Mouse (Mus musculus): Measurements from ENCODE around the gene Krtap20-2. TPM values are rescaled to one million over a fixed set of nuclear protein-coding genes. Genes with fewer than 3 reads are reported as not detected.
"Not testable (repeated sequence)": the region's sequence is repeated elsewhere in the genome, so short reads cannot be mapped to it uniquely, and the experiment has no call there.

The Krtap20-2 gene
- polyA plus RNA-seq (2015; fragmentation: Nextera tagmentation; extraction: Ambion mirVana), result not detected in 2 replicates

DNA sequence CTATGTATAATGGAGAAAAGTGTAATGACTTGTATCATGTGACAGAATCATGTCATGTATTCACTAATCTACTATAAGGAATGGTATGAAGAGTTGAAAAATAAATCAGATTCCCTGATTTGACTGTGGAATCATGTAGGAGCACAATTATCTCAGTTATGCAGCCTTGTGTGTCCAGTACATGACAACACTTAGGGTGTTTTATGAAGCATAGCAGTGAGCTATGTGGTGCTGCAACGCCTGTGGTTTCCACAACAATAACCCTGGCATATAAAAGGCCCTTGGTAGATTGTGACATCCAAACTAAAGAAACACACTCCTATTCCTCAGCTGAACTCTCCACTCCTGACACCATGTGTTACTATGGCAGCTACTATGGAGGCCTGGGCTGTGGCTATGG, at the start of gene Krtap20-2:
Gene Krtap20-2, plus strand, starts transcription at position 301 of the 400 bp plus-strand sequence.
- Histone ChIP-seq H3K4me1 (no peaks in the 10 kb centered on the region), H3K27ac (no peak within 1 kb of the TSS), H3K27me3 (replicated peaks) (no peaks in the 10 kb centered on the region), H3K9me3 (no peaks in the 10 kb centered on the region), H3K4me3 (replicated peaks) (no peak within 1 kb of the TSS), H3K36me3 (no peaks in the 10 kb centered on the region), H3K9ac (no peak within 1 kb of the TSS), H3K4me2 (no peak within 1 kb of the TSS)
- ATAC-seq (ENCODE audit: insufficient read depth, low FRiP score, low read depth), result no peak
- 52% methylated on average over 1 of the region's 1 CpGs for WGBS

GRCm38 (mm10) chr16:89157652-89158051, 48.0 kb upstream of the Krtap20-2 start, which contains the start of gene Gm9789:
Gm9789 (plus strand) TSS chr16:89157952.
- Histone ChIP-seq H3K4me3 (replicated peaks) (no peak within 1 kb of the TSS), H3K27ac (no peak within 1 kb of the TSS), H3K9me3 (no peaks in the 10 kb centered on the region), H3K36me3 (no peaks in the 10 kb centered on the region), H3K9ac (no peak within 1 kb of the TSS), H3K4me2 (no peak within 1 kb of the TSS), H3K4me1 (no peaks in the 10 kb centered on the region), H3K27me3 (replicated peaks) (no peaks in the 10 kb centered on the region)
- 88% methylated on average over 4 of the region's 4 CpGs for WGBS
- no peak for ATAC-seq (ENCODE audit: insufficient read depth, low FRiP score, low read depth)

DNA sequence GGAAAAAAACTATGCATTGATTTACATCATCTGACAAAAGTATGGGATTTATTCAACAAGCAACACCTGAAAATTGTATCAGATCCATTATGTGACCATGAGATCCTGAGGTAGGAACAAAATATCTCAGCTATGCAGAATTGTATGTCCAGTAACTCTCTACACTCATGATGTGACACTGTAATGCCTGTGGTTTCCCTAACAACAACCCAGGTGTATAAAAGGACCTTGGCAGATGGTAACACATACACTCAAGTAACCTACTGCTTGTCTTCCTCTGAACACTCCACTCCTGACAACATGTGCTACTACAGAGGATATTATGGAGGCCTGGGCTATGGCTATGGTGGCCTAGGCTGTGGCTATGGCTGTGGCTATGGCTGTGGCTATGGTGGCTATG, 36.5 kb upstream of the Krtap20-2 start, which contains the start of gene Gm7735:
Gene Gm7735, plus strand, starts transcription at position 301 of the 400 bp plus-strand sequence.
- H3K4me1 ChIP-seq; H3K9me3 ChIP-seq; H3K4me2 ChIP-seq; H3K4me3 ChIP-seq (replicated peaks); H3K27me3 ChIP-seq (replicated peaks); H3K36me3 ChIP-seq; ATAC-seq (ENCODE audit: insufficient read depth, low FRiP score, low read depth); H3K9ac ChIP-seq; H3K27ac ChIP-seq: not testable (repeated sequence)

GRCm38 (mm10) chr16:89174435-89174834, 31.2 kb upstream of the Krtap20-2 start, which contains the start of gene 1110057P08Rik:
1110057P08Rik (plus strand) TSS chr16:89174735.
- WGBS, result 77% methylated on average over 2 of the region's 2 CpGs
- Histone ChIP-seq H3K4me3 (replicated peaks) (no peak within 1 kb of the TSS), H3K27ac (no peak within 1 kb of the TSS), H3K27me3 (replicated peaks) (no peaks in the 10 kb centered on the region), H3K4me2 (no peak within 1 kb of the TSS), H3K9me3 (no peaks in the 10 kb centered on the region), H3K9ac (no peak within 1 kb of the TSS), H3K4me1 (no peaks in the 10 kb centered on the region), H3K36me3 (no peaks in the 10 kb centered on the region)
- ATAC-seq (ENCODE audit: insufficient read depth, low FRiP score, low read depth), result no peak

- Histone ChIP-seq H3K4me1 (no peaks in the 10 kb centered on the region), H3K4me3 (replicated peaks) (no peak overlapping the region), H3K9ac (no peak overlapping the region), H3K36me3 (no peaks in the 10 kb centered on the region), H3K27me3 (replicated peaks) (no peaks in the 10 kb centered on the region), H3K27ac (no peak overlapping the region), H3K4me2 (no peak overlapping the region), H3K9me3 (no peaks in the 10 kb centered on the region)
- WGBS, result 69% methylated on average over 4 of the region's 4 CpGs
- no peak for ATAC-seq (ENCODE audit: insufficient read depth, low FRiP score, low read depth)
These were observed 17.0 kb upstream of the Krtap20-2 start for GRCm38 (mm10) chr16:89188621-89189020.

Other genes starting within 250 kb of the Krtap20-2 start
- gene Krtap16-3, start 243.0 kb upstream of the Krtap20-2 start, polyA plus RNA-seq (2015; fragmentation: Nextera tagmentation; extraction: Ambion mirVana), result not detected in 2 replicates
- gene Krtap22-2, start 195.1 kb upstream of the Krtap20-2 start, polyA plus RNA-seq (2015; fragmentation: Nextera tagmentation; extraction: Ambion mirVana), result not detected in 2 replicates
- gene Gm10229, start 190.6 kb upstream of the Krtap20-2 start, polyA plus RNA-seq (2015; fragmentation: Nextera tagmentation; extraction: Ambion mirVana), result not detected in 2 replicates
- gene Krtap6-1, start 174.2 kb upstream of the Krtap20-2 start, polyA plus RNA-seq (2015; fragmentation: Nextera tagmentation; extraction: Ambion mirVana), result not detected in 2 replicates
- gene Gm10228, start 164.4 kb upstream of the Krtap20-2 start, polyA plus RNA-seq (2015; fragmentation: Nextera tagmentation; extraction: Ambion mirVana), result not detected in 2 replicates
- gene Krtap6-5, start 158.0 kb upstream of the Krtap20-2 start, polyA plus RNA-seq (2015; fragmentation: Nextera tagmentation; extraction: Ambion mirVana), result not detected in 2 replicates
- not detected in 2 replicates for gene 1110025L11Rik, start 141.9 kb upstream of the Krtap20-2 start, polyA plus RNA-seq (2015; fragmentation: Nextera tagmentation; extraction: Ambion mirVana)
- not detected in 2 replicates for gene Krtap6-3, start 121.8 kb upstream of the Krtap20-2 start, polyA plus RNA-seq (2015; fragmentation: Nextera tagmentation; extraction: Ambion mirVana)
- not detected in 2 replicates for gene Gm6358, start 65.0 kb upstream of the Krtap20-2 start, polyA plus RNA-seq (2015; fragmentation: Nextera tagmentation; extraction: Ambion mirVana)
- not detected in 2 replicates for gene Gm10061, start 54.8 kb upstream of the Krtap20-2 start, polyA plus RNA-seq (2015; fragmentation: Nextera tagmentation; extraction: Ambion mirVana)
- not detected in 2 replicates for gene Gm9789, start 47.9 kb upstream of the Krtap20-2 start, polyA plus RNA-seq (2015; fragmentation: Nextera tagmentation; extraction: Ambion mirVana)
- not detected in 2 replicates for gene Gm7735, start 36.4 kb upstream of the Krtap20-2 start, polyA plus RNA-seq (2015; fragmentation: Nextera tagmentation; extraction: Ambion mirVana)
- gene 1110057P08Rik, start 31.1 kb upstream of the Krtap20-2 start, polyA plus RNA-seq (2015; fragmentation: Nextera tagmentation; extraction: Ambion mirVana), result not detected in 2 replicates
- gene Krtap21-1, start 198.0 kb downstream of the Krtap20-2 start, polyA plus RNA-seq (2015; fragmentation: Nextera tagmentation; extraction: Ambion mirVana), result not detected in 2 replicates
- gene Krtap6-2, start 214.2 kb downstream of the Krtap20-2 start, polyA plus RNA-seq (2015; fragmentation: Nextera tagmentation; extraction: Ambion mirVana), result not detected in 2 replicates